Mouse (Mus musculus) MEL-GATA-1-ER (cell line): ENCODE data around the gene Hectd1.
A peak's percentile ranks its signal among the peaks of the same experiment; 100 is the strongest.

Experiments
- DNase-seq: peaks from one replicate; pipeline ENCODE4 v3.0.0-alpha.2; 2012; ENCODE audit warnings: low read depth; ENCODE audit errors: extremely low read depth

The Hectd1 gene

GRCm38 (mm10) chr12:51843576-51844520, 14.5 kb upstream of the Hectd1 start:
- no peak for DNase-seq

- no peak for DNase-seq
Observed at GRCm38 (mm10) chr12:51842081-51842864, 12.9 kb upstream of the Hectd1 start.

DNA sequence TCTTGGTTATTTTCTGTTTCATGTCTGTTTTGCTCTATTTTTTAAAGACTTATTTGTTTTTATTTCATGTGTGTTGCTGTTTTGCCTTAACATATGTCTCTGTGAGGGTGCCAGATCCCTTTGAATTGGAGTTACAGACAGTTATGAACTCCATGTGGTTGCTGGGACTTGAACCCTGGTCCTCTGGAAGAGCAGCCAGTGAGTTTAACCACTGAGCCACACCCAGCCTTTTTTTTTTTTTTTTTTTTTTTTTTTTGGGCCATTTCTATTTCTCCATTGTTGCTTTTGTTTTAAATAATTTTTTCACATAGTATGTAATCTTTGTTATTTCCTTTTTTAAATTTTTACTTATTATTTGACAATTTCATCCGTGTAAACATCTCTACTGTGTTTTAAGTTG, 10.5 kb upstream of the Hectd1 start:
- DNase-seq = no peak

- no peak for DNase-seq
Observed at GRCm38 (mm10) chr12:51835219-51835618, 5.9 kb upstream of the Hectd1 start.

GRCm38 (mm10) chr12:51831931-51832330, 2.6 kb upstream of the Hectd1 start:
- no peak for DNase-seq

- no peak for DNase-seq
Observed at GRCm38 (mm10) chr12:51831296-51831695, 2.0 kb upstream of the Hectd1 start.

GRCm38 (mm10) chr12:51830671-51831070, 1.3 kb upstream of the Hectd1 start:
- DNase-seq = no peak

DNA sequence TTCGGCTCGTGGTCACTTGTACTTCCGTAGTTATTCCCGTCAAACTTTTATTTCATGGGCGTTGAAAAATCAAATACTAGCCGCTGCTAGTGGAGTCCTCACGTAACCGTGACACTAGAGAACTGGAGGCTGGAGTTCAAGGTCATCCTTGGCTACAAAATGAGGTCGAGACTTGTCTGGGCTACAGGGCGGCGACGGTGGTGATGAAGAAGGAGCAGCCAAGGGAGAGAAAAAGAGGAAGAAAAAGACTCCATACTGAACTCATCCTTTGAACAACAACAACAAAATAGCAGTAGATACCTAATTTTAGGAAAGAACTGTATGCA, 704 bp upstream of the Hectd1 start:
- DNase-seq = no peak

DNA sequence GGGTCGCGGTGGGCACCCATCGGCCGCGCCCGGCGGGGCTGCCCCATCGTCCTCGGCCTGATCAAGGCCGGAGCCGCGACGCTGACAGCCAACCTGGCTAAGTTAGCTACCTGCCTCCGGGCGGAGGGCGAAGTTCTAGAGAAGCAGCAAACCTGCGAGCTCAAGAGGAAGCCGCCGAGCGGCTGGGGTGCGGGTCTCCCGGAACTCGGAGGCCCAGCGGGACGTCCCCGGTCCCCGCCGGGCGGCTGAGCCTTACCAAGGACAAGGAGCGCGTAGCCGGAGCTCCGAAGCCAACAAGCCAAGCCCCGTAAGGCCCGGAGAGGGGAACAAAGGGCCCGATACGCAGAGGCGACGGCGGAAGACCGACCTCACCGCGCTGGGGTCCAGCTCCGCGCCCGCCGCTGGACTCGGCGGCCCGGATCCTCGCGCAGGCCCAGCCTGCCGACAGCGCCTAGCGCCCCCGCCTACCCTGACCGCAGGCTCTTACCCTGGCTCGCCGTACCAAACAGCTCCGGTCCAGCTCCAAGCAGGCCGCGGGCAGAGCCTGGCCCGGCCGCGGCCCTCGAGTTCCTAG, 533 bp downstream of the Hectd1 start:
- DNase-seq = no peak

DNA sequence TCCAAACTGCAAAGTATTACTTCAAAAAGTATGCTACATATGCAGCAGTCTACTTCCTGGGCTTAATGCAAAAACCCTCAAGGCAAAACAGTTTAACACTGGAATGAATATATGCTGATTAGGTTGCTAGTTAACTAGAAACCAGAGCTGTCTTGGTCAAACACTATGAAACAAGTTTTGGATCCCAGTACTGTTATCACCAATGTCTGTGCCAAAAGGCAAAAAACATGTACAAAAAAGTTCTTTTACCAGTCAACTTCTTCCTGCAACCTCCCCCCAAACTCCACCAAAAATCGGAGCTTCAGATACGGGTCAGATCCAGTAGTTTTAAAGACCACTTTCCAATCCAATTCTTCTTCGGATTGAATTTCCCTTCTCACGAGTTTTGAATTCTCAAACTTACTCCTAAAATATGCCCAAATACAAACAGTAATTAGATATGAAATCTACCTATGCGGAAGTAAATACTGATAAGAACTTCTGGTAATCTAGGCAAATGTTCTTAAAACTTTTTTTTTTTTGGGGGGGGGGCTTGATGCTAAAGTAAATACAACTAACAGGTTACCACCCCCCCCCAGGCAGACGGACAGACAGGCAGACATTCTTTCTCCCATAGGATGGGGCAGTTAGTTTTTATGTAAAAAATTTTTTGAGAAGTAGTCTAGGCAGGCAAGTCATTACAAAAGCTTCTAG, 1.2 kb downstream of the Hectd1 start:
- no peak for DNase-seq

DNA sequence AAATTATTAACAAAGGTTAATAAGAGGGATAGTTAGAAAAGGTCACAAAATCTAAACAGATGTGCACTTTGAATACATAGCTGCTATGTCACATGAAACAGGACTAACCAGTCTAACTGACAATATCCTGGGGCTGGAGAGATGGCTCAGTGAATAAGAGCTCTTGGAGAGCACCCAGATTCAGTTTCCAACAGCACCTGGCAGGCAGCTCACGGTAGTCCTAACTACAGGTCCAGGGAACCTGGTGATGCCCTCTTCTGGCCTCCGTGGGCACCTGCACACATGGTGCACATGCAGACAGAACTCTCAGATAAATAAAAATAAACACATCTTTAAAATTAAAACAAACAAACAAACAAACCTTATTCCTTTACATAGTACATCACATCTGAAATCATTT, 4.0 kb downstream of the Hectd1 start:
- no peak for DNase-seq

- DNase-seq = no peak
Observed at GRCm38 (mm10) chr12:51823311-51823710, 6.0 kb downstream of the Hectd1 start.

DNA sequence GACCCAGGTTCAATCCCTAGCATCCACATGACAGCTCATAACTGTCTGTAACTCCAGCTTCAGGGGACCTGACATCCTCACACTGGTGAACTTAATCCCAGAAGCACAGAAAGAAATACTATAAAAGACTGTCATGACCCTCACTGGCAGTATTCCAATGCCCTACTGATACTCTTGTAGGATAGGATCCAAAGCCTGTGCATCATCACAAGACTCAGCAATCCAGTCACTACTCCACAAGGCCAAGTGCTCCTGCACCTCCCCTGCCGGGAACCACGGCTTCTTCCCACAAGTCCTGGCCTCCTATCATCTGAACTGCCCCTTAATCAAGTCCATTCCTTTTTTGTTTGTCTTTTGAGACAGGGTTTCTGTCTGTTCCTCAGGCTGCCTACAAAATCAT, 6.5 kb downstream of the Hectd1 start:
- DNase-seq = no peak

DNA sequence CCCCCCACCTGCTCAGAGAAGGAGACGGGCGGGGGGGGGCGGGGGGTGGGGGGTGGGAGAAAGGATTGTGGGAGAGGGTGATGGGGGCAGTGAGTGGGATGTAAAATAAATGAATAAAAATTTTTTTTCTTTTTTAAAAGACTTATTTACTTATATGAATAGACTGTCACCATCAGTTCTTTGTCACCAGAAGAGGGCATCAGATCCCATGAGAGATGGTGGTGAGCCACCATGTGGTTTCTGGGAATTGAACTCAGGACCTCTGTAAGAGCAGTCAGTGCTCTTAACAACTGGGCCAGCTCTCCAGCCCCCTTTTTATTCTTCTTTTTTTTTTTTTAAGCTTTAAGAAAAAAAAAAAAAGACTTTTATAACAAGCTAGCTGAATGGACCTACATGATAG, 7.1 kb downstream of the Hectd1 start:
- DNase-seq = no peak

- peak; percentile 78 for DNase-seq
Observed at GRCm38 (mm10) chr12:51821256-51821655, 8.1 kb downstream of the Hectd1 start.

GRCm38 (mm10) chr12:51819951-51820498, 9.3 kb downstream of the Hectd1 start:
- no peak for DNase-seq

DNA sequence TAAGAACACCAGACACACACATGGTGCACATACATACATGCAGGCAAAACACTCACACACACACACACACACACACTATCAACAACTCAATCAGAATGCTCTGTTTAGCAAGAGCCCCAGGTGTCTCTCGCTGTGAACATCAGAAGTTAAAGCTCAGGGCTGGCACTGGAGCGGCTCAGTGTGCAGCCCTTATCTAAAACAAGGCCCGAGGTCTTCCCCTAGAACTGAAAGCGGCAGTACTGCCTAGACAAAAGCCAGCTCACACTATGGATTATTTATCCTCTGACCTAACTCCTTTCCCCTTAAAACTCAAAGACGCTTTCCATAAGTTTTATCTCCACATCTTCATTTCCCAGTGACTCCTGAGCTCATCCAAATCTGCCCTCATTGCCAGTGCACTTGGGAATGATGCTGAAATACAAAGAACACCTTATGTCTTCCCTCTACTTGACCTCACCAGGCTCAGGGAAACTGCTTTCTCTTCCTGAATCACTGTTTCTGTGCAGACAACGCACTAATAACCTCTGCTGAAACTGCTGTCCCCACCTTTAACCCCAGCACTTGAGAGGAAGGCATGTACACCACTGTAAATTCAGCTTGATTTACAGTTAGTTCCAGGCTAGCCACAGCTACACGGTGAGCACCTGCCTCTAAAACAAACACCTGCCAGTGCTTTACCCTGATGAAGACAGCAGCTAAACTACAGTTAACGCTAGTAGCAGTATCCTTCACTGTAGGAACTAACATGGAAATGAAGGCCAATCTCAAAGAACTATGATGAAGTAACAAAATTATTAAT, 11.3 kb downstream of the Hectd1 start:
- DNase-seq = no peak

GRCm38 (mm10) chr12:51811388-51812140, 17.8 kb downstream of the Hectd1 start:
- DNase-seq = no peak

- no peak for DNase-seq
Observed at GRCm38 (mm10) chr12:51810564-51810963, 18.8 kb downstream of the Hectd1 start.

DNA sequence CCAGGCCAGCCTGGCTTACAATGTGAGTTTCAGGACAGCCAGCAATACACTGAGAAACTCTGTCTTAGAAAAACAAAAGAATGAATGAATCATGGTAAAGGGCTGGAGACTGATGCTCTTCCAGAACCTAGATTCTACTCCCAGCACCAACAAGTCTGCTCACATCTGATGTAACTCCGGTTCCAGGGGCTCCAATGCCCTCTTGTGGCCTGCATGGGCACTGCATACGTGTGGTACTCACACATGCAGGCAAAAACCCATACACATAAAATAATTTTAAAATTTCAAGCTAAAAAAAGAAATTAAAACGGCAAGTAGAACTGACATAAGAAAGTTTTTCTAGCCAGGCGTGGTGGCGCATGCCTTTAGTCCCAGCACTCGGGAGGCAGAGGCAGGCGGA, 44.5 kb downstream of the Hectd1 start:
- DNase-seq = peak; percentile 29
